Mouse (Mus musculus): Measurements from ENCODE around the gene Olfr199. TPM values are rescaled to one million over a fixed set of nuclear protein-coding genes. Genes with fewer than 3 reads are reported as not detected.
"Not testable (repeated sequence)": the region's sequence is repeated elsewhere in the genome, so short reads cannot be mapped to it uniquely, and the experiment has no call there.

The Olfr199 gene
- not detected for polyA plus RNA-seq (2017; shearing (Covaris generic))

- ATAC-seq = not testable (repeated sequence)
Measured at GRCm38 (mm10) chr16:59219667-59220066, at the start of gene Olfr199. Olfr199 (minus strand) TSS chr16:59219767.

- not testable (repeated sequence) for ATAC-seq
Measured at GRCm38 (mm10) chr16:59269097-59269496, 49.5 kb upstream of the Olfr199 start.

- no peak for ATAC-seq
Measured at GRCm38 (mm10) chr16:59249684-59250083, 30.1 kb upstream of the Olfr199 start.

- ATAC-seq = not testable (repeated sequence)
Measured at GRCm38 (mm10) chr16:59217861-59218260, 1.7 kb downstream of the Olfr199 start.

GRCm38 (mm10) chr16:59203433-59203832, 16.1 kb downstream of the Olfr199 start, which contains the start of gene Olfr198:
Olfr198 (minus strand) TSS chr16:59203533.
- not testable (repeated sequence) for ATAC-seq

- ATAC-seq = no peak
Measured at GRCm38 (mm10) chr16:59170354-59170753, 49.2 kb downstream of the Olfr199 start, which contains the start of gene Olfr196. Olfr196 (minus strand) TSS chr16:59170454.

Other genes with a start within 250 kb of the Olfr199 start
- gene Olfr183, start 224.4 kb downstream of the Olfr199 start, polyA plus RNA-seq (2017; shearing (Covaris generic)) = under 1 TPM in 2 of 3 experiments, not detected in 1; 0.48 to 0.50 TPM
- not detected for gene Olfr186, start 189.5 kb downstream of the Olfr199 start, polyA plus RNA-seq (2017; shearing (Covaris generic))
- not detected for gene Olfr187, start 180.0 kb downstream of the Olfr199 start, polyA plus RNA-seq (2017; shearing (Covaris generic))
- not detected for gene Olfr190, start 141.8 kb downstream of the Olfr199 start, polyA plus RNA-seq (2017; shearing (Covaris generic))
- not detected for gene Olfr191, start 129.9 kb downstream of the Olfr199 start, polyA plus RNA-seq (2017; shearing (Covaris generic))
- under 1 TPM in 1 of 3 experiments, not detected in 2; 0.13 TPM for gene Olfr193, start 107.9 kb downstream of the Olfr199 start, polyA plus RNA-seq (2017; shearing (Covaris generic))
- gene Olfr194, start 98.7 kb downstream of the Olfr199 start, polyA plus RNA-seq (2017; shearing (Covaris generic)) = not detected
- not detected for gene Olfr195, start 72.7 kb downstream of the Olfr199 start, polyA plus RNA-seq (2017; shearing (Covaris generic))
- under 1 TPM in 1 of 3 experiments, not detected in 2; 0.20 TPM for gene Olfr196, start 49.3 kb downstream of the Olfr199 start, polyA plus RNA-seq (2017; shearing (Covaris generic))
- gene Olfr198, start 16.2 kb downstream of the Olfr199 start, polyA plus RNA-seq (2017; shearing (Covaris generic)) = under 1 TPM in 1 of 3 experiments, not detected in 2; 0.34 TPM
- not detected for gene Olfr201, start 52.9 kb upstream of the Olfr199 start, polyA plus RNA-seq (2017; shearing (Covaris generic))
- gene Olfr202, start 67.0 kb upstream of the Olfr199 start, polyA plus RNA-seq (2017; shearing (Covaris generic)) = not detected
- not detected for gene Olfr203, start 79.1 kb upstream of the Olfr199 start, polyA plus RNA-seq (2017; shearing (Covaris generic))
- not detected for gene Olfr204, start 98.5 kb upstream of the Olfr199 start, polyA plus RNA-seq (2017; shearing (Covaris generic))
- gene Olfr205, start 111.4 kb upstream of the Olfr199 start, polyA plus RNA-seq (2017; shearing (Covaris generic)) = not detected
- not detected for gene Olfr206, start 129.5 kb upstream of the Olfr199 start, polyA plus RNA-seq (2017; shearing (Covaris generic))
- gene Olfr209, start 144.2 kb upstream of the Olfr199 start, polyA plus RNA-seq (2017; shearing (Covaris generic)) = not detected
- not detected for gene Gabrr3, start 187.6 kb upstream of the Olfr199 start, polyA plus RNA-seq (2017; shearing (Covaris generic))